Mouse (Mus musculus) leukemia stem cell, adult 10-12 weeks (primary cell): ENCODE results near the gene Tlr3. TPM values are rescaled to one million over a fixed set of nuclear protein-coding genes. Genes with fewer than 3 reads are reported as not detected.

Source experiments
- polyA plus RNA-seq: library from polyadenylated mRNA; stranded (reverse); fragments of >175 nt; gene quantifications from 2 replicates; pipeline ENCODE4 v1.2.3, GENCODE M21; 2012; ENCODE audit warnings: low replicate concordance

Gene Tlr3
- 0.14 and 0.26 TPM in 2 replicates for polyA plus RNA-seq

DNA sequence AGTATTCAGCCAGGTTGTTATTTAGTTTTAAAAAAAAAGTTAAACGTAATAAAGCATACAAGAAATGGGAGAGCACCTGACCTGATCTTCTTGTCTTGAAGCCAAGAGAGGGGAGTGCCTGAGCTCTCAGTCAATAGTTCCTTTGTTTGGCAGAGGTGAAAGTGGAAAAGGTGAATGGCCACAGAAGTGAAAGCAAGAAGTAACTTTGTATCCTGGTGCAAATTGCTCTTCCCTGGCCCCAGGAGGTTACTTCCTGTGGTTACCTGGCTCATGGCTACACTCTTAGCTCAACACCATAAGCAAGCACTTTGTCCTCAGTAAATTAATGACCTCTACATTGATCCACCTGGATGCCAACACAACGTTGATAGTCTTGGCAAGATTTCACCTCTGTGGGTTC, at the start of gene Tlr3:
Gene Tlr3 (minus strand): TSS at position 199 of the 400 bp plus-strand sequence.

DNA sequence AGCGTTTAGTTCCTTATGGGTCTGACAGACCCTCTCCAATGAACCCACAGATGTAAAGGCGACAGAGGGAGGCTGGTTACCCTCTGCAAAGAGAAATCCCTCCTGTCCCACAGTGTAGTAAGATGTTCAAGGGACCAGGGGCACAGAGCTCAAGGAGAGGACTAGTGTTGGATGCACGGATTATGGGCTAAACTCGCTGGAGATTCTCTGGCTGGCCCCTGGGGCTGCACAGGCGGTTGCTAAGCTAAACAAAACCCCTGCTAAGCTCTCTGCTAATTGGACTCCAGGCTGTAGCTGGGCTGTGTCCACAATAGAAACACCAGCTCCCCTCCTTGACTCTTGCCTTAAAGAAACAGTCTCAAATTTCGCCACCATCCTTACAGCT, 28.9 kb downstream of the Tlr3 start, which contains the start of gene Fam149a:
Gene Fam149a (minus strand): TSS at position 329 of the 385 bp plus-strand sequence.

Other genes starting within 250 kb of the Tlr3 start
- not detected in 2 replicates for gene F11, start 149.0 kb downstream of the Tlr3 start, polyA plus RNA-seq
- not detected in 2 replicates for gene Klkb1, start 116.2 kb downstream of the Tlr3 start, polyA plus RNA-seq
- not detected in 2 replicates for gene Gm45753, start 102.6 kb downstream of the Tlr3 start, polyA plus RNA-seq
- gene Cyp4v3, start 77.9 kb downstream of the Tlr3 start, polyA plus RNA-seq: 0.39 and 1.2 TPM in 2 replicates
- 0.39 and 0.87 TPM in 2 replicates for gene Fam149a, start 28.8 kb downstream of the Tlr3 start, polyA plus RNA-seq
- 1.2 and 4.1 TPM in 2 replicates for gene Sorbs2, start 96.7 kb upstream of the Tlr3 start, polyA plus RNA-seq